Mouse (Mus musculus): Measurements from ENCODE around the gene Rbp7.
"Not testable (repeated sequence)": the region's sequence is repeated elsewhere in the genome, so short reads cannot be mapped to it uniquely, and the experiment has no call there.

- TF ChIP-seq CTCF, EP300 (IDR thresholded peaks at IDR 0.05; ENCODE audit: low read depth): not testable (repeated sequence)
These were observed 2.4 kb upstream of the Rbp7 start for GRCm38 (mm10) chr4:149457163-149457562.
